Mouse (Mus musculus): Measurements from ENCODE around the gene Metrn. TPM values are rescaled to one million over a fixed set of nuclear protein-coding genes. Genes with fewer than 3 reads are reported as not detected.

Metrn gene
- 43.3 and 44.2 TPM in 2 replicates for polyA plus RNA-seq (2015; fragmentation: Nextera tagmentation; extraction: Ambion mirVana)

DNA sequence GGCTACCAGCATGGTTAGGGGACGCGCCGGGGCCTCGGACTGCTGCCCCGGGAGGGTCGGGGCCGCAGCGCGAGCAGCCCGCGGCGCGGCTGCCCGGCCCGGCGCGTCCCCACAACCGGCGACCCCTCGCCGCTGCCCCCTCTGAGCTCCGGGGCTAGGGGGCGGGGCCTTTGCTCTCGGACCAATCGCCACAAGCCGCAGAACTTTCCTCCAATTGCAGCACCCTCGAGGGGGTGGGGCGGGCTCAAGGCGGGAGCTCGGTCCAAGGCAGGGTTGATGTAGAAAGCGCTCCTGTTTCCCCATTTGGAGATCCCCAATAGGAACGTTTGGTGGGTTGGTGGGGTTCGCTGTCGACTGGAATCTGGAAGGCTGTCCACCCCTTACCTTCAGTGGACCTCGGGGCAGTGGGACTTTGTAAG is at the start of gene Metrn:
Gene Metrn, minus strand, starts transcription at position 186 of the 419 bp plus-strand sequence.
- ATAC-seq (ENCODE audit: low read depth): peak; percentile 86
- Histone ChIP-seq H3K4me1 (replicated peaks; ENCODE audit: control insufficient read depth, insufficient read depth, low read length) (peaks cover 33% of the 10 kb centered on the region), H3K9ac (ENCODE audit: low read length) (peak within 1 kb of the TSS; percentile 77), H3K27ac (ENCODE audit: low read length) (peak within 1 kb of the TSS; percentile 2; the same call in 1 of the 2 replicates), H3K36me3 (ENCODE audit: control insufficient read depth, insufficient read depth, low read length) (no peaks in the 10 kb centered on the region), H3K9me3 (ENCODE audit: control insufficient read depth, low read length) (no peaks in the 10 kb centered on the region), H3K4me3 (ENCODE audit: low read length) (peak within 1 kb of the TSS; percentile 79), H3K27me3 (ENCODE audit: control insufficient read depth, insufficient read depth, low read depth, low read length) (no peaks in the 10 kb centered on the region), H3K4me2 (ENCODE audit: low read depth, low read length) (peak within 1 kb of the TSS; percentile 87)
- WGBS: under 1% methylated on average over 32 of the region's 35 CpGs

DNA sequence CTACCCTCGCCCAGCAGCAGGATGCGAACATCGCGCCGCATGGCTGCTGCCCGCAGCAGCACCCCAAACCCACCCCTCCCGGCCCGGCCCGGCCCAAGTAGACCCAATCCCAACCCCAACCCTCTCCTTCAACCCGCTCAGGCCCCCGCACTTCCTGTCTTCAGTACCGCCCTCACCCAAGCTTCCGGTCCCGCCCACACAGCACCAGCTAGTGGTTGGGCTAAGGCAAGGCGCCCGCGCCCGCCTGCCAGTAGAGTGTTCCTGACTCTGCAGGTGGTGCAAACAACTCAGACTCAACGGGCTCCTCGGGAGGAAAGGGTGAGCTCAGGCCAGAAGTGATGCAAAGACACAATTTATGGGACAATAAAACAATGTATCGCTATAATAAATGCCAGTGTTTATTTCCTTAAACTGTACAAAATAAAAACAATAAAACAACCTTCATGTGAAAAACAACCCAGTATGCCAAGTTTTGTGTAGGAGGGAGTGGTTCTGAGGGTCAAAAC is 47.5 kb upstream of the Metrn start, which contains the start of gene Rhot2:
Gene Rhot2, minus strand, starts transcription at position 456 of the 506 bp plus-strand sequence.
- H3K9ac ChIP-seq (ENCODE audit: low read length): peak within 1 kb of the TSS; percentile 76
- H3K4me2 ChIP-seq (ENCODE audit: low read depth, low read length): peak within 1 kb of the TSS; percentile 87
- no peaks in the 10 kb centered on the region for H3K9me3 ChIP-seq (ENCODE audit: control insufficient read depth, low read length)
- peak; percentile 97 for ATAC-seq (ENCODE audit: low read depth)
- H3K27ac ChIP-seq (ENCODE audit: low read length): peak within 1 kb of the TSS; percentile 67
- under 1% methylated on average over 21 of the region's 21 CpGs for whole genome bisulfite sequencing
- H3K27me3 ChIP-seq (ENCODE audit: control insufficient read depth, insufficient read depth, low read depth, low read length): no peaks in the 10 kb centered on the region
- H3K4me3 ChIP-seq (ENCODE audit: low read length): peak within 1 kb of the TSS; percentile 81
- H3K4me1 ChIP-seq (replicated peaks; ENCODE audit: control insufficient read depth, insufficient read depth, low read length): peaks cover 12% of the 10 kb centered on the region
- peaks cover 27% of the 10 kb centered on the region for H3K36me3 ChIP-seq (ENCODE audit: control insufficient read depth, insufficient read depth, low read length)

DNA sequence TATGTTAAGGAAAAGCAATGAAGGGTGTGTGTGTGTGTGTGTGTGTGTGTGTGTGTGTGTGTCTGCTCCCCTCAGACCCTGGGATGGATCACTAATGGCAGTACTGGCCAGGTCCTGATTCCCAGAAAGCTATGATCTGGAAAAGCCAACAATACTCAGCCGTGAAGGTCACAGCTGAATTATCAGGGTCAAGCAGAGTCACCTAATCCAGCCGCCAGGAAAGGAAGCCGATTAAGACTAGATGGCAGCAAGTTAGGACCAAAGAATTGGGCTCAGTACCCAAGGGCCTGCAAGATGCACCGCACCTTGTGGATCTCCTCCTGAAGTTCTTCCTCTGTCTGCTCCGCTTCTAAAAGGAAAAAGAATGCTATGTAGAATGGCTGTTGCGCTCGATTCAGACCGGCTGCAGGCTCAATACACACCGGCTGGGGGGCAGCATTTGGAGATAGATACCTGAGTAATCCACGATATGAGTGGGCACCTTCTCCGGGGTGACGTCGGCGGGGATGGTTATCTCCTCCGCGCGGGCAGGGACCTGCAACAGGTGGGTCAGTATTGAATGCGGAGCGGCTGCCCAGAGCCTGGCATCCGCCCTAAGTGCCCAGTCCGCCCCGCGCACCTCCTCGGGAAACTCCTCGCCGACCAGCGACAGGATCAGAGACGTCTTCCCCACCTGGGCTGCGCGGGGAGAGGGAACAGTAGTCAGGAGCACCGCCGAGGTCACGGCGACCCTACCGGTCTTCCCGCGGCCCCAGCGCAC is 46.9 kb upstream of the Metrn start:
- H3K27me3 ChIP-seq (ENCODE audit: control insufficient read depth, insufficient read depth, low read depth, low read length): no peaks in the 10 kb centered on the region
- H3K36me3 ChIP-seq (ENCODE audit: control insufficient read depth, insufficient read depth, low read length): peaks cover 29% of the 10 kb centered on the region
- H3K9ac ChIP-seq (ENCODE audit: low read length): peak overlapping the region; percentile 76
- peak overlapping the region; percentile 81 for H3K4me3 ChIP-seq (ENCODE audit: low read length)
- H3K4me1 ChIP-seq (replicated peaks; ENCODE audit: control insufficient read depth, insufficient read depth, low read length): peaks cover 12% of the 10 kb centered on the region
- ATAC-seq (ENCODE audit: low read depth): no peak
- peak overlapping the region; percentile 87 for H3K4me2 ChIP-seq (ENCODE audit: low read depth, low read length)
- H3K27ac ChIP-seq (ENCODE audit: low read length): peak overlapping the region; percentile 67
- WGBS: 1% methylated on average over 37 of the region's 38 CpGs
- no peaks in the 10 kb centered on the region for H3K9me3 ChIP-seq (ENCODE audit: control insufficient read depth, low read length)

DNA sequence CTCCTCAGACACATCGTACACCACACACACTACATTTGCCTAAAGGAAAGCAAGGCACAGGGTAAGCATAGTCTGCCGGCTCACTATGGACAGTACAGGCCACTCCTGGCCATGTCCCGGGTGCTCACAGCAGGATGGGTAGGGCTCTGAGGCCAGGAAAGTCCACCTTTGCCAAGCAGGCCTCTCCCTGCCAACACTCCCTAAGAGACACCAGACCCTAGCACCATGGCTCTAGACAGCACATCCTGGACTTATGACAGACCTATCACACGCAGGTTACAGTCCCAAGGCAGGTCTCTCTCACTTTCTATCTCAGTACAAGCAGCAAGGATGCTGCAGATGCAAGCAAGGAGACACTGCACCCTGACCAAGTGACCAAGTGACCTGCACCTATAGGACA is 46.2 kb upstream of the Metrn start:
- WGBS: 88% methylated on average over 4 of the region's 4 CpGs
- Histone ChIP-seq H3K4me1 (replicated peaks; ENCODE audit: control insufficient read depth, insufficient read depth, low read length) (peaks cover 12% of the 10 kb centered on the region), H3K9me3 (ENCODE audit: control insufficient read depth, low read length) (no peaks in the 10 kb centered on the region), H3K27ac (ENCODE audit: low read length) (no peak overlapping the region), H3K36me3 (ENCODE audit: control insufficient read depth, insufficient read depth, low read length) (peaks cover 30% of the 10 kb centered on the region), H3K9ac (ENCODE audit: low read length) (peak overlapping the region; percentile 76), H3K4me2 (ENCODE audit: low read depth, low read length) (peak overlapping the region; percentile 87; the same call in 1 of the 2 replicates), H3K4me3 (ENCODE audit: low read length) (peak overlapping the region; percentile 81), H3K27me3 (ENCODE audit: control insufficient read depth, insufficient read depth, low read depth, low read length) (no peaks in the 10 kb centered on the region)
- ATAC-seq (ENCODE audit: low read depth): no peak

DNA sequence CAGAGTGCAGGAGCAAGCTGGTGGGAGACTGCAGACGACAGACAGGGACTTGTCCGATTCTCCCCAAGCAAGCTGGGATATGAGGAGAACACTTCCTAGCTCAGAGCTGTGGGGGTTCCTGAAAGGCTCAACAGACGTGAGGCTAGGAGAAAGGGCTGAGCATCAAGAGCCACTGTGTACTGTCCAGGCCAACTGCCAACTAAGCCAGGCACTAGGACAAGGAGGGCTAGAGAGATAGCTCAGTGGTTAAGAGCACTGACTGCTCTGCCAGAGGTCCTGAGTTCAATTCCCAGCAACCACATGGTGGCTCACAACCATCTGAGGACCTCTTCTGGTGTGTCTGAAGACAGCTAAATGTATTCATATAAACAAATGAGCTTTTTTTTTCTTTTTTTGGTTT is 45.6 kb upstream of the Metrn start:
- H3K4me2 ChIP-seq (ENCODE audit: low read depth, low read length): no peak overlapping the region
- no peak overlapping the region for H3K9ac ChIP-seq (ENCODE audit: low read length)
- H3K4me3 ChIP-seq (ENCODE audit: low read length): no peak overlapping the region
- H3K9me3 ChIP-seq (ENCODE audit: control insufficient read depth, low read length): no peaks in the 10 kb centered on the region
- peaks cover 12% of the 10 kb centered on the region for H3K4me1 ChIP-seq (replicated peaks; ENCODE audit: control insufficient read depth, insufficient read depth, low read length)
- H3K36me3 ChIP-seq (ENCODE audit: control insufficient read depth, insufficient read depth, low read length): peaks cover 31% of the 10 kb centered on the region
- no peaks in the 10 kb centered on the region for H3K27me3 ChIP-seq (ENCODE audit: control insufficient read depth, insufficient read depth, low read depth, low read length)
- WGBS: 79% methylated on average over 3 of the region's 3 CpGs
- no peak for ATAC-seq (ENCODE audit: low read depth)
- no peak overlapping the region for H3K27ac ChIP-seq (ENCODE audit: low read length)

DNA sequence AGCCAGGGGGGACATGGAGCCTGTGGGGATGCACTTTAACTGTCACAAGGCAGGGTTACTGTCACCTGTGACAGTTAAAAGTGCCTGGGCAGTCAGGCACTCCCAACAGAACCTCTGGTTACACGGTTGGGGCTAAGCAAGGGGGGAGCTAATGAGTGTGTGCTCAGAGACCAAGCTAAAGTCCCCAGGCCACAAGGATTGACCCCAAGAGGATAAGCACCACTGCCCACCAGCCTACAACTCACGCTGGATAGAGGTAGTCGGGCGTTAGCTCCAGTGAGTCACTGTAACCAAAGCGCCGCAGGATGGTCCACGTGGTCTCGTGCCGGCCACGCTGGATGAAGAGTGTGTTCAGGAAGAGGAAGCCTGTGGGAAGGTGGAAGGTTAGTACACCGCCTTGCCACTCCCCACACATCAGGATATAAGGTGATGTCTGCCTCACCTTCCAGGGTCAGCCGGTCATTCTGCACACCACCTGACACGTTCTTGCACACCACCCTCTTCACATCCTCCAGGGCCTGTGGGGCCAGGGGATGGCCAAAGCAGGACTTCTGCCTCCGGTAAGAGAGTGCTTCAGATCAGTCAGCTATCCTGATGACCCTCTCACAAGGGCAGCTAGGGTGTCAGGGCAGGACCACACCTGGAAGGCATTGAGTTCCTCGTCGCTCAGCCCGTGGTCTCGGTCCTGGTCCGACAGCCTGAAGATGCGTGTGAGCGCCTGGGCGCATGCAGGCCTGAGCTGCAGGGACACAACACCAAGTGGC is 44.4 kb upstream of the Metrn start, which contains the start of gene Gm20683:
Gene Gm20683, minus strand, starts transcription at position 647 of the 764 bp plus-strand sequence.
- Histone ChIP-seq H3K9me3 (ENCODE audit: control insufficient read depth, low read length) (no peaks in the 10 kb centered on the region), H3K4me3 (ENCODE audit: low read length) (no peak within 1 kb of the TSS), H3K27ac (ENCODE audit: low read length) (no peak within 1 kb of the TSS), H3K4me2 (ENCODE audit: low read depth, low read length) (no peak within 1 kb of the TSS), H3K4me1 (replicated peaks; ENCODE audit: control insufficient read depth, insufficient read depth, low read length) (peaks cover 22% of the 10 kb centered on the region), H3K9ac (ENCODE audit: low read length) (no peak within 1 kb of the TSS), H3K27me3 (ENCODE audit: control insufficient read depth, insufficient read depth, low read depth, low read length) (no peaks in the 10 kb centered on the region), H3K36me3 (ENCODE audit: control insufficient read depth, insufficient read depth, low read length) (peaks cover 31% of the 10 kb centered on the region)
- WGBS: 85% methylated on average over 22 of the region's 22 CpGs
- ATAC-seq (ENCODE audit: low read depth): no peak

DNA sequence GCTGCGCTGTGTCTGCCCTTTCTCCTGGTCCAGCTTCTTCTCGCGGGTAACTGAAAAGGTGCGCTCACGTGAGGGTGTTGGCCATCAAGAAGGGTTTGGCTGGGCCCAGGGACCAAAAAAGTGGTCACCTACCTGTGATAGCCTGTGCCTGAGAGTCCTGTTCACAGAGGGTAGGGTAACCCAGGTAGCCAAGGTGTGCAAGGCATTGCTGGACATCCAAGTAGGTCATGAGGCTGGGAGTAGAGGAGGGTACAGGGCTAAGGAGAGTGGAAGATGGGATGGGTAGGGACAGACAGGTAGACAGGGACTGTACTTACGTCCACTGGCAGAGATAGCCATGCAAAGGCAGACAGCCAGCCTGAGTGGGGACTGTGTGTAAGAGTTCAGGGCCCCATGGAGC is 43.6 kb upstream of the Metrn start:
- no peaks in the 10 kb centered on the region for H3K9me3 ChIP-seq (ENCODE audit: control insufficient read depth, low read length)
- no peak overlapping the region for H3K4me2 ChIP-seq (ENCODE audit: low read depth, low read length)
- no peak for ATAC-seq (ENCODE audit: low read depth)
- H3K4me3 ChIP-seq (ENCODE audit: low read length): no peak overlapping the region
- H3K9ac ChIP-seq (ENCODE audit: low read length): no peak overlapping the region
- WGBS: 95% methylated on average over 6 of the region's 6 CpGs
- peaks cover 31% of the 10 kb centered on the region for H3K36me3 ChIP-seq (ENCODE audit: control insufficient read depth, insufficient read depth, low read length)
- no peaks in the 10 kb centered on the region for H3K27me3 ChIP-seq (ENCODE audit: control insufficient read depth, insufficient read depth, low read depth, low read length)
- H3K4me1 ChIP-seq (replicated peaks; ENCODE audit: control insufficient read depth, insufficient read depth, low read length): peaks cover 28% of the 10 kb centered on the region
- no peak overlapping the region for H3K27ac ChIP-seq (ENCODE audit: low read length)

DNA sequence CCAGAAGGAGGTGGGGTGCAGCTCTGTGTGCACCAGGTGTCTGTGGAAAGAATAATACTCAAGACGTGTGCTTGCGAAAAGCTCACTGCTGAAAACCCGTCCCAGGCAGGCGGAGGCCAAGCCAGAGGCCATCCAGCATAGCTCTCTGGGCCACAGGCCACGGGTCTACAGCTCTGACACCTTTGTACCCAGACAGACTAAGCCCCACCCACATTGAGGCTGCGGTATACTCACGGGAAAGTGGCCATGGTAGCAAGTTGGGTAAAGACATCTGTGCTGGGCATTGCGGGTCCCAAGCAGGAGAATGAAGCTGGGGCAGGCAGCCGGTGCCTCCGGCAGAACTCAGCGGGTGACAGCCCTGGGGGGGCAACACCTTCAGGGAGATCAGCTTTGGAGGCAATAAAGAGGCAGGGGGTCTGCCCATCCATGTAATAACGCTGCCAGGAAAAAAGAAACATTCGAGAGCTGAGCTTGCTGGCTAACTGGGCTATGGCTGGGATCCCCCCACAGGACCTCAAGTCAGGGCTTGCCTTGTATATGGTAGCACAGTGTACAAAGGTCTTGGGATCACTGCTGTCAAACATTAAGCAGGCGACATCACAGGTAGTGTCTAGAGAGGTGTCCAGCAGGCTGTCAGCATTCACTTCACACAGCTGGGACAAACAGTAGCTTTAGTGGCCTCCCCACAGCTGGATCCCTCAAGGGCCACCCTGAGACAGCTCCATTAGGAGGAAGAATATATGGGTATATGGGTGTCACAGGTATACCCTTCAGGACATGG is 42.7 kb upstream of the Metrn start:
- Histone ChIP-seq H3K4me1 (replicated peaks; ENCODE audit: control insufficient read depth, insufficient read depth, low read length) (peaks cover 32% of the 10 kb centered on the region), H3K27me3 (ENCODE audit: control insufficient read depth, insufficient read depth, low read depth, low read length) (no peaks in the 10 kb centered on the region), H3K36me3 (ENCODE audit: control insufficient read depth, insufficient read depth, low read length) (peaks cover 31% of the 10 kb centered on the region), H3K9ac (ENCODE audit: low read length) (no peak overlapping the region), H3K9me3 (ENCODE audit: control insufficient read depth, low read length) (no peaks in the 10 kb centered on the region), H3K4me3 (ENCODE audit: low read length) (no peak overlapping the region), H3K4me2 (ENCODE audit: low read depth, low read length) (no peak overlapping the region), H3K27ac (ENCODE audit: low read length) (no peak overlapping the region)
- no peak for ATAC-seq (ENCODE audit: low read depth)
- WGBS: 82% methylated on average over 14 of the region's 14 CpGs
